Mouse (Mus musculus) hindbrain, embryonic 14.5 days (tissue): ENCODE data around the gene Trim45. TPM values are rescaled to one million over a fixed set of nuclear protein-coding genes. Genes with fewer than 3 reads are reported as not detected.
A peak's percentile ranks its signal among the peaks of the same experiment; 100 is the strongest.

Experiments
- ATAC-seq: fragments of 200-750 bp; cut with Nextera tagmentation; 2 replicates; pipeline ENCODE4 v1.8.0; 2017; ENCODE audit warnings: moderate number of reproducible peaks, mild to moderate bottlenecking, moderate TSS enrichment, moderate library complexity; ENCODE audit not compliant: low FRiP score
- DNase-seq: peaks from one replicate; pipeline ENCODE4 v3.0.0-alpha.2; 2015; ENCODE audit warnings: low spot score
- H3K27ac ChIP-seq: fragments of 300-500 bp; sonication (generic); 2 replicates; pipeline ENCODE4 v1.5.1; 2014; ENCODE audit warnings: mild to moderate bottlenecking, moderate library complexity
- H3K27me3 ChIP-seq: fragments of 300-500 bp; sonication (generic); 2 replicates; pipeline ENCODE4 v1.6.1; 2014; ENCODE audit warnings: mild to moderate bottlenecking, low read length, mixed read lengths; ENCODE audit not compliant: control insufficient read depth, insufficient read depth
- H3K36me3 ChIP-seq: fragments of 300-500 bp; sonication (generic); replicated peaks from 2 replicates; pipeline ENCODE4 v1.6.1; 2014; ENCODE audit not compliant: control insufficient read depth, insufficient read depth
- H3K4me1 ChIP-seq: fragments of 300-500 bp; sonication (generic); replicated peaks from 2 replicates; pipeline ENCODE4 v1.6.1; 2014; ENCODE audit warnings: antibody characterized with exemption, low read length, mixed read lengths; ENCODE audit not compliant: control insufficient read depth, insufficient read depth
- H3K4me2 ChIP-seq: fragments of 300-500 bp; sonication (generic); replicated peaks from 2 replicates; pipeline ENCODE4 v1.6.1; 2014; ENCODE audit warnings: mild to moderate bottlenecking, moderate library complexity
- H3K4me3 ChIP-seq: fragments of 300-500 bp; sonication (generic); replicated peaks from 2 replicates; pipeline ENCODE4 v1.5.1; 2014; ENCODE audit warnings: mild to moderate bottlenecking, low read length
- H3K9ac ChIP-seq: fragments of 300-500 bp; sonication (generic); 2 replicates; pipeline ENCODE4 v1.6.1; 2014
- H3K9me3 ChIP-seq: fragments of 300-500 bp; sonication (generic); 2 replicates; pipeline ENCODE4 v1.6.1; 2016; ENCODE audit warnings: low read length; ENCODE audit not compliant: control insufficient read depth
- WGBS: fragments of 180-500 bp; shearing (Covaris S2); extraction: QIAGEN DNeasy Blood & Tissue Kit; methylation state at CpG from one replicate; pipeline ENCODE4 v1.1.7; 2014; 5-methylcytosine and 5-hydroxymethylcytosine counted together
- polyA plus RNA-seq: library from polyadenylated mRNA; unstranded; fragments of >200 nt; fragmentation: Nextera tagmentation; extraction: Ambion mirVana; gene quantifications from 2 replicates; pipeline ENCODE4 v1.2.1, GENCODE M21; 2014

The Trim45 gene
- polyA plus RNA-seq: 6.2 and 7.0 TPM in 2 replicates

- Histone ChIP-seq H3K4me2 (peak within 1 kb of the TSS; percentile 62), H3K27me3 (no peaks in the 10 kb centered on the region), H3K9ac (peak within 1 kb of the TSS; percentile 84), H3K4me1 (peaks cover 38% of the 10 kb centered on the region), H3K27ac (peak within 1 kb of the TSS; percentile 83), H3K36me3 (no peaks in the 10 kb centered on the region), H3K9me3 (no peaks in the 10 kb centered on the region), H3K4me3 (peak within 1 kb of the TSS; percentile 57)
- WGBS: under 1% methylated on average over 39 of the region's 39 CpGs
- peak; percentile 99 for ATAC-seq
- peak; percentile 98 for DNase-seq
Measured at GRCm38 (mm10) chr3:100921825-100922505, at the start of gene Trim45. Trim45 (plus strand) TSS chr3:100922202.

GRCm38 (mm10) chr3:100877057-100877456 lies 44.9 kb upstream of the Trim45 start:
- DNase-seq: no peak
- no peaks in the 10 kb centered on the region for H3K27me3 ChIP-seq

GRCm38 (mm10) chr3:100881403-100881802 lies 40.6 kb upstream of the Trim45 start:
- no peak overlapping the region for H3K4me3 ChIP-seq

More at GRCm38 (mm10) chr3:100877057-100877456, 44.9 kb upstream of the Trim45 start:
- Histone ChIP-seq H3K9me3 (no peaks in the 10 kb centered on the region), H3K4me1 (no peaks in the 10 kb centered on the region), H3K9ac (no peak overlapping the region), H3K4me2 (no peak overlapping the region), H3K4me3 (no peak overlapping the region), H3K36me3 (no peaks in the 10 kb centered on the region), H3K27ac (no peak overlapping the region)
- 92% methylated on average over 4 of the region's 4 CpGs for WGBS
- ATAC-seq: no peak

GRCm38 (mm10) chr3:100881843-100882634 lies 40.0 kb upstream of the Trim45 start:
- Histone ChIP-seq H3K9ac (no peak overlapping the region), H3K4me2 (no peak overlapping the region), H3K27ac (no peak overlapping the region), H3K9me3 (no peaks in the 10 kb centered on the region), H3K4me3 (no peak overlapping the region), H3K27me3 (no peaks in the 10 kb centered on the region), H3K36me3 (no peaks in the 10 kb centered on the region), H3K4me1 (no peaks in the 10 kb centered on the region)
- ATAC-seq (peak; percentile 53; the same call in 1 of the 2 replicates), DNase-seq (no peak)
- 84% methylated on average over 9 of the region's 9 CpGs for WGBS

More at GRCm38 (mm10) chr3:100881403-100881802, 40.6 kb upstream of the Trim45 start:
- DNase-seq: no peak
- WGBS: 70% methylated on average over 6 of the region's 6 CpGs
- no peak for ATAC-seq
- Histone ChIP-seq H3K4me2 (no peak overlapping the region), H3K4me1 (no peaks in the 10 kb centered on the region), H3K27ac (no peak overlapping the region), H3K9ac (no peak overlapping the region), H3K27me3 (no peaks in the 10 kb centered on the region), H3K9me3 (no peaks in the 10 kb centered on the region), H3K36me3 (no peaks in the 10 kb centered on the region)

DNA sequence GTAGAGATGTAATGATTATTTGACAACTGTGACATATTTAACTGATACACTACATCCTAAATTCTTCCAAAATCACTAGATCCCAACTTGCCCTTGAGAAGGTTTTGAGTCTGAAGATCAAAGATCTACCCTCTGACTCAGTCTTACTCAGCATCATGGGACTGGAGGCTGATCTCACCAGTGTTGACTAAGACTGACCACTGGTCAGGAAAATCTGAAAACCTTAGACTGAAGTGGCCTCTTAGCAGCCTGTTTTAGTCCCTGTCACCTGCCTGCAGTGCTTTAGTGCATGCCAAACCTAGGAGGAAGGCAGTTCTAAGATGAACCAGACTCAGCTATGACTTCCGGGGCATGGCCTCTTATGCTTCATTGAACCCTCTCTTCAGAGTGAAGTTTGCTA lies 32.8 kb upstream of the Trim45 start:
- 97% methylated on average over 1 of the region's 1 CpGs for WGBS
- ATAC-seq (no peak), DNase-seq (no peak)
- H3K4me2 ChIP-seq: no peak overlapping the region
- H3K9ac ChIP-seq: no peak overlapping the region
- H3K9me3 ChIP-seq: no peaks in the 10 kb centered on the region
- no peaks in the 10 kb centered on the region for H3K4me1 ChIP-seq
- H3K27ac ChIP-seq: no peak overlapping the region
- H3K36me3 ChIP-seq: no peaks in the 10 kb centered on the region
- no peak overlapping the region for H3K4me3 ChIP-seq
- H3K27me3 ChIP-seq: no peaks in the 10 kb centered on the region

- Histone ChIP-seq H3K9me3 (no peaks in the 10 kb centered on the region), H3K9ac (no peak overlapping the region), H3K4me2 (no peak overlapping the region), H3K4me1 (no peaks in the 10 kb centered on the region), H3K36me3 (no peaks in the 10 kb centered on the region), H3K27me3 (no peaks in the 10 kb centered on the region), H3K27ac (no peak overlapping the region), H3K4me3 (no peak overlapping the region)
- ATAC-seq (no peak), DNase-seq (no peak)
- 88% methylated on average over 3 of the region's 3 CpGs for WGBS
Measured at GRCm38 (mm10) chr3:100890406-100890805, 31.6 kb upstream of the Trim45 start.

DNA sequence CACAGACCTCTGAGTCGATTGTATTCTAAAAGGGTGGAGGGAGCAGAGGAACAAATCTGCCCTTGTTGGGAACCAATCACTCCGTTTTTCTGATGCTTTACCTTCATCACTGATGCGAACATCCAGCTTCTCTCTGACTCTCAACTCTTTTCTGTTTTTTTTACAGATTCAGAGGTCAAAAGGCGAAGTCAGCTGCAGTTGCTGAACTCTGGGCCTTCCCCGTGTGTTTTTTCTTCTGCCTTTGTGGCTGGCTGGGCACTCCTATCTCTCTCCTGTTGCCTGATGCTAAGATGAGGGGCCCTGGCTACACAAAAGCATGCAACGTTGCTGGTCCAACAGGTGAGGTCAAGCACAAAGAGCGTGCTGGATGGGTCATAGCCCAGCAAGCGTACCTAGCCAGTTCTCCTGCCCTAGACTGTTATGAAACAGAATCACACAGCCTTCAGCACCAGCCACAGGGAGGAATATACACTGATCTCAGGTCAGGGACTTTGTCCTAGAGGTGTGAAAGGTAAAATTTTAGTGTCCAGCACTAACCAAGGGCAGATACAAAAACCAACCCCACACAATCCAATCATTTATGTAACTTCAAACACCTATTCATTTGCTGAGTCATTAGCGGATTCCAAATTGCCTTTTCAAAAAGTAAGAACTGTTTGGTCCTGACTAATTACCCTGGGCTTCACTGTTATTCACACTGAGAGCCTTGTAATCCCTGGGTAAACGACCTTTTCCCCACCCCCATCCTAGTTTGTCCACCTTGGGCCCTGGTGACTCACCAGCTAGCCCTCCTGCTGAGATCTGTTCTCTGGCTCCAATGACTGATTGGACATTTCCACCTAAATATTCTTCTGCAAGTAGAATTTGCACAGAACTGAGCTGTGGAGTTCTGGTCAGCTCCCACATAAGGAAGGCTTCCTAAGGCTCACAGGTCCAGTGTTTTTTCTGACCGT lies 29.3 kb upstream of the Trim45 start:
- H3K27me3 ChIP-seq: no peaks in the 10 kb centered on the region
- no peaks in the 10 kb centered on the region for H3K36me3 ChIP-seq
- H3K4me2 ChIP-seq: no peak overlapping the region
- no peak overlapping the region for H3K27ac ChIP-seq
- no peaks in the 10 kb centered on the region for H3K4me1 ChIP-seq
- no peak for DNase-seq
- H3K9me3 ChIP-seq: no peaks in the 10 kb centered on the region
- H3K9ac ChIP-seq: no peak overlapping the region
- H3K4me3 ChIP-seq: no peak overlapping the region
- no peak for ATAC-seq
- WGBS: 71% methylated on average over 11 of the region's 11 CpGs

GRCm38 (mm10) chr3:100895500-100895899 lies 26.5 kb upstream of the Trim45 start:
- H3K9me3 ChIP-seq: no peaks in the 10 kb centered on the region
- DNase-seq: no peak
- no peaks in the 10 kb centered on the region for H3K36me3 ChIP-seq
- H3K27me3 ChIP-seq: no peaks in the 10 kb centered on the region
- H3K4me1 ChIP-seq: no peaks in the 10 kb centered on the region
- H3K27ac ChIP-seq: no peak overlapping the region
- 71% methylated on average over 6 of the region's 6 CpGs for WGBS
- ATAC-seq: no peak
- no peak overlapping the region for H3K4me3 ChIP-seq
- no peak overlapping the region for H3K9ac ChIP-seq
- no peak overlapping the region for H3K4me2 ChIP-seq

DNA sequence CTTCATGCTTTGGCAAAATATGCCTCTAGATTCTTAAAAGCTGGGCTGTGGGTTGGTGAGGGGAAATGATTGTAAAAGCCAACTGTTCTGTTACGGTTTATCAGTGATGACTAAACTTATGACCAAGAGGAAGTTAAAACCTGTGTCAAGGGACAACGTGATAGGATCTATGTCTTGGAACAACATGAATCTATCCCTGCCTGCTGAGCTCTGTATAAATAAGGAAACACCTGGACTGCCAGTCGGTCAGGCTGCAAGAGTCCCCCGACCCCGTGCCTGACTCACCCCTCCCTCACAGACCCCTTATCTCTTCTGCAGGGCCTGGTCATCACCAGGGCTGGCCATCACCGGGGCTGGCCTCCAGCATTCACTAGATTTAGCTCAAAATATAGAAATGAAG lies 15.9 kb upstream of the Trim45 start:
- 83% methylated on average over 6 of the region's 6 CpGs for WGBS

More for the DNA sequence above, 15.9 kb upstream of the Trim45 start:
- Histone ChIP-seq H3K9me3 (no peaks in the 10 kb centered on the region), H3K4me1 (no peaks in the 10 kb centered on the region), H3K36me3 (no peaks in the 10 kb centered on the region), H3K27me3 (no peaks in the 10 kb centered on the region), H3K9ac (no peak overlapping the region), H3K4me3 (no peak overlapping the region), H3K27ac (no peak overlapping the region), H3K4me2 (no peak overlapping the region)
- DNase-seq (no peak), ATAC-seq (no peak)
